Mouse (Mus musculus) heart, embryonic 11.5 days (tissue): Measurements from ENCODE around the gene Spaca5. TPM values are rescaled to one million over a fixed set of nuclear protein-coding genes. Genes with fewer than 3 reads are reported as not detected.

Experiments
- ATAC-seq: fragments of 200-750 bp; cut with Nextera tagmentation; replicated peaks from 2 replicates; pipeline ENCODE4 v1.8.0; 2017; ENCODE audit warnings: moderate library complexity; ENCODE audit not compliant: insufficient number of reproducible peaks, low FRiP score, low TSS enrichment
- H3K27ac ChIP-seq: fragments of 300-500 bp; sonication (generic); 2 replicates; pipeline ENCODE4 v1.5.1; 2014; ENCODE audit warnings: mild to moderate bottlenecking, low read depth, low read length
- H3K27me3 ChIP-seq: fragments of 300-500 bp; sonication (generic); 2 replicates; pipeline ENCODE4 v1.6.1; 2014; ENCODE audit warnings: mild to moderate bottlenecking, low read length, mixed read lengths; ENCODE audit not compliant: control insufficient read depth, insufficient read depth
- H3K36me3 ChIP-seq: fragments of 300-500 bp; sonication (generic); 2 replicates; pipeline ENCODE4 v1.6.1; 2014; ENCODE audit warnings: mild to moderate bottlenecking, low read length, moderate library complexity, mixed read lengths; ENCODE audit not compliant: control insufficient read depth, insufficient read depth
- H3K4me1 ChIP-seq: fragments of 300-500 bp; sonication (generic); 2 replicates; pipeline ENCODE4 v1.6.1; 2014; ENCODE audit warnings: low read length; ENCODE audit not compliant: control insufficient read depth, insufficient read depth
- H3K4me2 ChIP-seq: fragments of 300-500 bp; sonication (generic); 2 replicates; pipeline ENCODE4 v1.6.1; 2014; ENCODE audit warnings: mild to moderate bottlenecking, moderate library complexity
- H3K4me3 ChIP-seq: fragments of 300-500 bp; sonication (generic); 2 replicates; pipeline ENCODE4 v1.5.1; 2014; ENCODE audit warnings: low read depth, low read length
- H3K9ac ChIP-seq: fragments of 300-500 bp; sonication (generic); 2 replicates; pipeline ENCODE4 v1.6.1; 2014; ENCODE audit warnings: mild to moderate bottlenecking, low read depth, low read length, moderate library complexity
- H3K9me3 ChIP-seq: fragments of 300-500 bp; sonication (generic); replicated peaks from 2 replicates; pipeline ENCODE4 v1.6.1; 2016; ENCODE audit warnings: low read length; ENCODE audit not compliant: control insufficient read depth
- WGBS: fragments of 180-500 bp; shearing (Covaris S2); extraction: QIAGEN DNeasy Blood & Tissue Kit; methylation state at CpG from one replicate; pipeline ENCODE4 v1.1.7; 2014; ENCODE audit not compliant: insufficient replicate concordance; 5-methylcytosine and 5-hydroxymethylcytosine counted together
- polyA plus RNA-seq: library from polyadenylated mRNA; unstranded; fragments of >200 nt; fragmentation: Nextera tagmentation; extraction: Ambion mirVana; gene quantifications from 2 replicates; pipeline ENCODE4 v1.2.1, GENCODE M21; 2014

Spaca5 gene
- polyA plus RNA-seq: not detected in 2 replicates

DNA sequence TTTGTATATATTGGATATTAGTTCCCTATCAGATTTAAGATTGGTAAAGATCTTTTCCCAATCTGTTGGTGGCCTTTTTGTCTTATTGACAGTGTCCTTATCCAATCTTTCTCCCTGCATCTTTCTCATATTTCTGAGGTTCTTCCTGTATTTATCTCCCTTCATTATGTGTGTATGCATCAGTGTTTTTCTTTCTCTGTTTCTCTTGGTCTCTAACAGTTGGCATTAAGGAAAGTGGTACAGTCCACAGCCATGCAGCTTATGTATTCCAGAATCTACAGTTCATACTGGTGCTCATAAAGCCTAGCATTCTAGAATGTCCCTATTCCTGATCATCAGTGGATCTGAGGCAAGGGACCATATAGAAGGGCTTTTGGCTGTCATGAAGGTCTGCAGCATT lies at the start of gene Spaca5:
TSS of gene Spaca5 (plus strand) at position 301 of the 400 bp plus-strand sequence.
- Histone ChIP-seq H3K36me3 (no peaks in the 10 kb centered on the region), H3K4me2 (no peak within 1 kb of the TSS)

DNA sequence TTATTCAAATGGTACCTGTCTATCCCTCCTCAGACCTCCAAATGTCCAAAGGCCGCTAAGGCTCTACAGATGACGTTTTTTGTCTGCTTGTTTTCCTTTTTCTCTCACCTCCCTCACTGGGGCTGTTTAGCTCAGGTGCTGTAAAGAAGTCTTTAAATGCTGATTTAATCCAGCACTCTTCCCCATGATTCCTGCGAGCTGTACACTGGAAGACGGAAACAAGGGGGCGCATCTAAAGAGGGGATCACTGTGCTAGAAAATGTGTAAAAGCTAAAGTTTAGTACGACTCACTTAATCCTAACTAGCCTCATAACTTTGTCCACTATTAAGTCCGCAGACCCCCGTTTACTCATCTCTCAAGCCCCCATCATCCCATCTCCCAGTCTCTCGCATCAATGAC lies 6.7 kb upstream of the Spaca5 start:
- Histone ChIP-seq H3K4me1 (no peaks in the 10 kb centered on the region), H3K4me3 (peak overlapping the region; percentile 46), H3K27me3 (no peaks in the 10 kb centered on the region), H3K27ac (no peak overlapping the region), H3K36me3 (no peaks in the 10 kb centered on the region), H3K4me2 (peak overlapping the region; percentile 62), H3K9ac (peak overlapping the region; percentile 53; the same call in 1 of the 2 replicates), H3K9me3 (no peaks in the 10 kb centered on the region)
- WGBS: 19% methylated on average over 9 of the region's 9 CpGs
- no peak for ATAC-seq

More for the DNA sequence above, at the start of gene Spaca5:
- H3K4me3 ChIP-seq: no peak within 1 kb of the TSS
- ATAC-seq: no peak
- H3K27me3 ChIP-seq: no peaks in the 10 kb centered on the region
- no peak within 1 kb of the TSS for H3K9ac ChIP-seq
- no peaks in the 10 kb centered on the region for H3K4me1 ChIP-seq
- no peak within 1 kb of the TSS for H3K27ac ChIP-seq
- no peaks in the 10 kb centered on the region for H3K9me3 ChIP-seq

DNA sequence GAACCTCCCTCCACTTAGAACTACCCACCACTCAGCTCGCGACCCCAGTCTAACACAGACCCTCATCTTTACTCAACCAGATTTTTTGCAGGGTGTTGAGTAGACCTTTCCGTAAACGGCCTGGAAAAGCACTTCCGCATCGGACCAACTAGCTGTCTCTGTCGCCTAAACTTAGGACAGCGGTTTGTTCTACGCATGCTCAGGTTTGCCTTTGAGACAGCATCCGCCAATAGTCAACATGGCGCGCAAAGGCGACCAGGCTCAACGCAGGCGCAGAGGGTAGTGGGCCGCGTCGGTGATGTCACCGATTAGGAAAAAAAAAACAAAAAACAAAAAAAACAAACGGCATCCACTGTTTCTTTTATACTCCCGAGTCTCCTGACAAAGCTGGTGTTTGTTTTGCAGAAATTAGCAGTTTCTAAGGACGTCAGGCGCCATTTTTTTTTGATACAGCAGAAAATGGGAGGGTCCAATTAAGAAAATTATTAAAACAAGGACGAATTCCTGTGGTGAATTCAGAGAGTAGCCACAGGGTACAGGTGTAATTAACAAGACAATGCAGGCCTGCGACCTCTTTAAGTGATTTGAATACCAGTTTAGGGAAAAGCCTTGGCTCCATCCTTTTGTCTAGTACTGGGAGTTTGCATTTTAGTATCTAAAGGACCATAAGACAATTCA lies 6.2 kb upstream of the Spaca5 start, which contains the start of gene Zfp182:
TSS of gene Zfp182 (minus strand) at position 451 of the 678 bp plus-strand sequence.
- Histone ChIP-seq H3K4me3 (peak within 1 kb of the TSS; percentile 46), H3K4me1 (no peaks in the 10 kb centered on the region), H3K27ac (no peak within 1 kb of the TSS), H3K27me3 (no peaks in the 10 kb centered on the region), H3K9me3 (no peaks in the 10 kb centered on the region), H3K36me3 (no peaks in the 10 kb centered on the region), H3K4me2 (peak within 1 kb of the TSS; percentile 62), H3K9ac (peak within 1 kb of the TSS; percentile 53; the same call in 1 of the 2 replicates)
- ATAC-seq: peak; percentile 85
- 20% methylated on average over 25 of the region's 25 CpGs for WGBS

DNA sequence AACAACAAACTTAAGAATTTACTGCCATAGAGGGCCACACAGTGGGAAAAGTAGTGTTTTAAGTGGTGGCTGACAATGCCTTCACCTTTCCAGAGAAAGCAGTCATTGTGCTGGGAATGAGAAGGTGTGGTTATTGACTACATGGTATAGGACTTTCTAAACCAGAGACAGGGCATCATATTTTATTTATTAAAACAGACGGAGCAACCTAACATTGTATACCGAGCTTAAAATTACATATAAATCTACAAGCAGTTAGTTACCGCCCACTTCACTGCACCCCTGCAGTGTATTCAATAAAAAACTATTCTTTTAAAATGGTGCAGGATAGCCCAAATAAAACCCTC lies 5.7 kb upstream of the Spaca5 start:
- Histone ChIP-seq H3K4me1 (no peaks in the 10 kb centered on the region), H3K9me3 (no peaks in the 10 kb centered on the region), H3K27me3 (no peaks in the 10 kb centered on the region), H3K36me3 (no peaks in the 10 kb centered on the region), H3K27ac (no peak overlapping the region), H3K4me2 (peak overlapping the region; percentile 54), H3K9ac (no peak overlapping the region), H3K4me3 (peak overlapping the region; percentile 46)
- WGBS: 67% methylated on average over 3 of the region's 3 CpGs
- no peak for ATAC-seq

DNA sequence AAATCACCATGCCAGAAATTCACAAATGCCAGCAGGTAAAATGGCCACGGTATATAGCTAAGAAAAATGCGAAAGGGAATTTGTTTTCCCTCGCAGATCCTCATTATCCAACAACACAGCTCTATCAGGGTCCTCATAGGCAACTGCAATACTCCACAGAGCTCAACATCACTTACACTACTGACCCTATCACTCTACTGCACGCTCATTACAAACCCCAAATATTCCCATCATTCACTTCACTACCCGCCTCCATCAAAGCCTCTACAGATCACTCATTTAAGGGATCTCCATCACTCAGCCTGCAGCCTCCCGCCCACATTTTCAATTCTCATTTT lies 20.4 kb downstream of the Spaca5 start:
- no peaks in the 10 kb centered on the region for H3K9me3 ChIP-seq
- H3K4me3 ChIP-seq: peak overlapping the region; percentile 47
- WGBS: 37% methylated on average over 6 of the region's 6 CpGs
- peak overlapping the region; percentile 65; the same call in 1 of the 2 replicates for H3K9ac ChIP-seq
- no peaks in the 10 kb centered on the region for H3K27me3 ChIP-seq
- H3K27ac ChIP-seq: no peak overlapping the region
- no peak for ATAC-seq
- peak overlapping the region; percentile 62 for H3K4me2 ChIP-seq
- H3K4me1 ChIP-seq: no peaks in the 10 kb centered on the region
- H3K36me3 ChIP-seq: no peaks in the 10 kb centered on the region

GRCm38 (mm10) chrX:21088983-21089866 lies 21.0 kb downstream of the Spaca5 start, which contains the start of gene Zfp300:
Gene Zfp300, minus strand, starts transcription at chrX:21089527.
- peak; percentile 61; the same call in 1 of the 2 replicates for ATAC-seq
- H3K9me3 ChIP-seq: no peaks in the 10 kb centered on the region
- WGBS: 21% methylated on average over 27 of the region's 27 CpGs
- peak within 1 kb of the TSS; percentile 62 for H3K4me2 ChIP-seq
- peak within 1 kb of the TSS; percentile 47 for H3K4me3 ChIP-seq
- H3K36me3 ChIP-seq: no peaks in the 10 kb centered on the region
- H3K9ac ChIP-seq: peak within 1 kb of the TSS; percentile 65
- H3K4me1 ChIP-seq: no peaks in the 10 kb centered on the region
- H3K27me3 ChIP-seq: no peaks in the 10 kb centered on the region
- H3K27ac ChIP-seq: 0 out of 2 replicates have a peak within 1 kb of the TSS, but pooled peaks have one; percentile 29

- ATAC-seq: no peak
- Histone ChIP-seq H3K27ac (no peak overlapping the region), H3K27me3 (no peaks in the 10 kb centered on the region), H3K9me3 (no peaks in the 10 kb centered on the region), H3K36me3 (no peaks in the 10 kb centered on the region), H3K9ac (no peak overlapping the region; the same call in 1 of the 2 replicates), H3K4me2 (peak overlapping the region; percentile 62), H3K4me1 (no peaks in the 10 kb centered on the region), H3K4me3 (peak overlapping the region; percentile 47)
- 53% methylated on average over 7 of the region's 7 CpGs for WGBS
Measured at GRCm38 (mm10) chrX:21089867-21090239, 21.6 kb downstream of the Spaca5 start.

DNA sequence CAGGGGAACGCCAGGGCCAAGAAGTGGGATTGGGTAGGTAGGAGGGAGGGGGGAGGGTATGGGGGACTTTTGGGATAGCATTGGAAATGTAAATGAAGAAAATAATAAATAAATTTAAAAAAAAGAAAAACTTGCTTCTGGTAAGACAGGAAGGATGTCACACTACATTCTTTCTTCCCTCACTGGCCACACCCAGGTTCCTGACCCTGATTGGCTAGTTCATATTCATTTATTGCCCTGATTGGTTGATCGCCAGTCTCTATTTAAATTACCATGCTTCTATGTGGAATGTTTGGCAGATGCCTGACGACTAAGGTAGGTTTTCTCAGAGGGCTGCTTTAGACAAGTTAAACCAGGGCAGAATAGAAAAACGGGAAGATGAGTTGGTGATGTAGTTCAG lies 47.3 kb downstream of the Spaca5 start, which contains the start of gene Ssxa1:
TSS of gene Ssxa1 (plus strand) at position 301 of the 400 bp plus-strand sequence.
- Histone ChIP-seq H3K36me3 (no peaks in the 10 kb centered on the region), H3K27me3 (no peaks in the 10 kb centered on the region), H3K4me2 (no peak within 1 kb of the TSS), H3K27ac (no peak within 1 kb of the TSS), H3K4me1 (no peaks in the 10 kb centered on the region), H3K9ac (no peak within 1 kb of the TSS), H3K4me3 (no peak within 1 kb of the TSS), H3K9me3 (no peaks in the 10 kb centered on the region)
- 70% methylated on average over 4 of the region's 4 CpGs for WGBS
- no peak for ATAC-seq
